Mouse (Mus musculus): ENCODE measurements around the gene Rpia. TPM values are rescaled to one million over a fixed set of nuclear protein-coding genes. Genes with fewer than 3 reads are reported as not detected.

Rpia gene
- polyA plus RNA-seq, 1 experiment from 2014 or later = 4.5 TPM

DNA sequence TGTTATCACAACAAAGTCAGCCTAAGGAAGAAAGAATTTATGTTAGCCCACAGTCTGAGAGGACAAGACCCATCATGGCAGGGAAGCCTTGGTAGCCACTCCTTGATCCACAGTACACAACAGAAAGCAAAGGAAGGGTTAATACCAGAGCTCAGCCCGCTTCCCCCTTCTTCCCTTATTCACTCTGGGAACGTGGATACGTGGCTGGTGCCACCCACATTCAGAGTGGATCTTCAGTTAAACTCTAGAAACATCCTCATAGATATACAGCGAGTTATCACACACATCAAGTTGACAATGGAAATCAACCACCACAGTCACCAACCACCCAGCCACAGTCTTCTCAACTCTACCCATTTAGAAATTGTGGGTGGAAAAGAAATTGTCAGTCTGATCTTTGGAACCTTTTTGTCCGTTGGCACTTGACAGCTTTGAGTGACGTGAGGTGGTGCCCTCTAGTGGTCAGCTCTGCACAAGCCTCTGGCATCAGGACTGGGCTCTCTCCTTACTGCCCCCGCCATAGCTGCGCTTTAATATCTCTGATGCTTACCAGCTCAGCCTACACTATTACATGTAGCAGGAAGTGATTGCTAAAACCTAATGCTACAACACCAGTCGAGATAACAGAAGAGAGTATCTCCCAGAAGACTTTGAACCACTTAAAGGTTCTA is 5.7 kb upstream of the Rpia start:
- DNase-seq (peak; percentile 71), ATAC-seq (ENCODE audit: low read depth) (peak; percentile 75)
- no peaks in the 10 kb centered on the region for H3K27me3 ChIP-seq
- H3K9me3 ChIP-seq (replicated peaks) = no peaks in the 10 kb centered on the region
- peak overlapping the region; percentile 23 for H3K4me2 ChIP-seq
- no peak overlapping the region for H3K9ac ChIP-seq
- H3K36me3 ChIP-seq = no peaks in the 10 kb centered on the region
- H3K4me3 ChIP-seq (replicated peaks) = no peak overlapping the region
- no peak overlapping the region for H3K27ac ChIP-seq
- peaks cover 50% of the 10 kb centered on the region for H3K4me1 ChIP-seq (replicated peaks)
- WGBS (ENCODE audit: insufficient replicate concordance) = 11% methylated on average over 9 of the region's 9 CpGs

DNA sequence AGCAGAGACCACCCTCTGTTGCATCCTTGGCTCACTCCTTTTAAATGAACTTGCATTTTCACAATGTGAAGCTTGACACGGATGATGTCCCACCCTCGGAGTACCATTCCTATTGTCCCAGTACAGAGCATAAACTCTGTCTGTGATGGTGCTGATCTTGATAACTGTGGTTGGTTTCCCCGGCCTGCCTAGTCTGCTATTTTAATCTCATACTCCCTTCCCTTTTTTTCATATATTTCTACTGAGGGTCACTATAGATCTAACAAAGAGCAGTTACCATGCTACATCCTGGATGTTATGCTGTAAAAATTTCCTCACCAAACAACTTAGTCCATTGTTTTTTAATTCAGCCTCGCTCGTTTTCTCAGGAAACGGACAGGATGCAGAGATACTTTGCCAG is 4.9 kb upstream of the Rpia start:
- H3K9me3 ChIP-seq (replicated peaks) = no peaks in the 10 kb centered on the region

DNA sequence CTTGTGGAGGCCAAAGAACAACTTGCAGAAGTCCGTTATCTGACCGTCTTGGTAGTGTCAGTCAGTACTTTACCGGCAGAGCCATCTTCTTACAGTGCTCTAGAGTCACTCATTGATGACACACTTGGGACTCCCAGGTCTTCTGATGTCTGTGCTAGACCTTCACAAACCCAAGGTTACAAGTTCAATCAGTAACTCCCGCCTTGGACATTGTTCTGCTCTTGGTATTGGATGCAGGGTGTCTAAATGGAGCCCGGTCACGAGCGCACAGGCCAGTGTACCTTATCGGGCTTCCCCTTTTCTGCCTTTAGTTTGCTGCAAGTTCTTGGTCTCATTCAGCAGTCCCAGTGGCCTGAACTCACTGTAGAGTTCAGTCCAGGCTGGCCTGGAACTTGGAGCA is 612 bp upstream of the Rpia start:
- Histone ChIP-seq H3K27me3 (no peaks in the 10 kb centered on the region), H3K27ac (peak overlapping the region; percentile 94), H3K4me3 (replicated peaks) (peak overlapping the region; percentile 88), H3K36me3 (peaks cover 17% of the 10 kb centered on the region), H3K4me1 (replicated peaks) (peaks cover 77% of the 10 kb centered on the region), H3K4me2 (peak overlapping the region; percentile 96), H3K9ac (peak overlapping the region; percentile 91), H3K9me3 (replicated peaks) (no peaks in the 10 kb centered on the region)
- ATAC-seq (ENCODE audit: low read depth) (no peak), DNase-seq (peak; percentile 50)
- WGBS (ENCODE audit: insufficient replicate concordance) = 5% methylated on average over 8 of the region's 8 CpGs

More for the DNA sequence above, 4.9 kb upstream of the Rpia start:
- DNase-seq = no peak
- Histone ChIP-seq H3K36me3 (no peaks in the 10 kb centered on the region), H3K27me3 (no peaks in the 10 kb centered on the region), H3K4me3 (replicated peaks) (no peak overlapping the region), H3K4me2 (no peak overlapping the region), H3K9ac (no peak overlapping the region), H3K27ac (peak overlapping the region; percentile 24; the same call in 1 of the 2 replicates), H3K4me1 (replicated peaks) (peaks cover 51% of the 10 kb centered on the region)
- ATAC-seq (ENCODE audit: low read depth) = no peak
- WGBS (ENCODE audit: insufficient replicate concordance) = 49% methylated on average over 6 of the region's 6 CpGs

DNA sequence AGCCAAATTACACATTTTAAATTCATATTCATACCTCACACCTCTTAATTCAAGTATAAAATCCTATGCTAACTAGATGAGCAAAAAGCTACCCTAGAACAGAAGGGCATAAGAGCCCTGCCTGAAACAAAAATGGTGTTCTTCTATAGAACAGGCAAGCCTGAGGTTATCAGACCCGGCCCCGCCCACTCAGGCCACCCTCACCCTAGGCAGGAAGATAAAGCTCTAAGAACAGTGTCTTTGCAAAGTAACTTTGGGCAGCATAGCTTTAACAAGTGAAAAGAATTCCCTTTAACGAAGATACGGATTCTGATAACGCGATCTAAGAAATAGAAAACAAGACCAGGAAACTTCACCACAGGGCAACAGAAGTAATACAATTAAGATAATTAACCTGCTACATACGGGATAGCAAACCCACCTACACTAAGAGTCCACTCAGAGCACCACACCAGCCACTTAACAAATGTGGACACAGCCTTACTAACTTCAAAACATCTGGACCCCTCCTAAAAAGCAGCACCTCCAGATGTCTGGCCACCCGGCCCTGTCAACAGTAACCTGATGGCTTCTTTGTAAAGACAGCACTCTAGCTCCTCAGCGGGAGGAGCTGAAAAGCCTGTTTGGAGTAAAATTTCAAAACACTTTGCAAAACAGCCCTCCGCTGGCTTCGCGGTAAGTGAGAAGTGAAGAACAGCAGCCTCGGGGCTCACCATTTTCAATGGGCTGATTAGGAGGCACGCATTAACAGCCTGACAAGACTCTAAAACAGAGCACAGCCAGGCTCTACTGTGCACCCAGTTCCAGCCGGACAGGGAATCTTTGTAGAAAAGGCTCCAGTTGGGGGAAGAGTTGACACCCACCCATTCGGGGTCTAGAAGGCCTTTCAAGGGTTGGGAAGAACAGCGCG is 925 bp downstream of the Rpia start:
- H3K9ac ChIP-seq = peak overlapping the region; percentile 91
- peaks cover 17% of the 10 kb centered on the region for H3K36me3 ChIP-seq
- 1% methylated on average over 18 of the region's 18 CpGs for WGBS (ENCODE audit: insufficient replicate concordance)
- no peaks in the 10 kb centered on the region for H3K9me3 ChIP-seq (replicated peaks)
- peaks cover 77% of the 10 kb centered on the region for H3K4me1 ChIP-seq (replicated peaks)
- DNase-seq (peak; percentile 80), ATAC-seq (ENCODE audit: low read depth) (peak; percentile 39)
- H3K4me3 ChIP-seq (replicated peaks) = peak overlapping the region; percentile 88
- no peaks in the 10 kb centered on the region for H3K27me3 ChIP-seq
- H3K27ac ChIP-seq = peak overlapping the region; percentile 94
- H3K4me2 ChIP-seq = peak overlapping the region; percentile 96

DNA sequence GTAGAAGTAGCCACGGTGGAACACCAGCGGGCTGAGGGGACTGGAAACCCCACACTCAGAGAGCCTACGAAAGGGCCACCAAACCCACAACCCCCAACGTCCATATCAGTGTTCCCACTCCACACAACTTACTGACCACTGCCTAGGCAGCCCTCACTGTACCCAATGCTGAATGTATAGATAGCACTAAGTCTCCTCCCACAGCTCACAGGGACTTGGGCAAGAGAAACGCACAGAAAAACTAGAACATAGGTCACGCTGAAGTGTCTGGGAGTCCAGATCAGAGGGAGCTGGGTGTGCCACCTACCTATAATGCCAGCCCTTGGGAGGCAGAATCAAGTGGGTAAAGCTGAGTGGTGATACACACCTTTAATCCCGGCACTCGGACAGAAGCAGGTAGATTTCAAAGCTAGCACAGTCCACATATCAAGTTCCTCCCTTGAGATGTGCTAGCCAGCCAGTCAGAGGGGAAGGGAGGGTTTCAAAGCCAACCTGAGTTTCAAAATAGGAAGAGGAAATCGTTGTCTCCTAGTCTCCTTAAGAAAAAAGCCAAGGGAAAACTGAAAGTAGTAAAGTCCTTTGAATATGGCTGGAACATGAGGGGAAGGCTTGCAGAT is 1.9 kb downstream of the Rpia start:
- ATAC-seq (ENCODE audit: low read depth) = peak; percentile 55
- H3K4me3 ChIP-seq (replicated peaks) = peak overlapping the region; percentile 88
- H3K27me3 ChIP-seq = no peaks in the 10 kb centered on the region
- peak; percentile 73 for DNase-seq
- peak overlapping the region; percentile 96 for H3K4me2 ChIP-seq
- peak overlapping the region; percentile 91 for H3K9ac ChIP-seq
- 13% methylated on average over 8 of the region's 9 CpGs for WGBS (ENCODE audit: insufficient replicate concordance)
- no peaks in the 10 kb centered on the region for H3K9me3 ChIP-seq (replicated peaks)
- H3K36me3 ChIP-seq = peaks cover 26% of the 10 kb centered on the region
- peaks cover 75% of the 10 kb centered on the region for H3K4me1 ChIP-seq (replicated peaks)
- peak overlapping the region; percentile 94 for H3K27ac ChIP-seq

DNA sequence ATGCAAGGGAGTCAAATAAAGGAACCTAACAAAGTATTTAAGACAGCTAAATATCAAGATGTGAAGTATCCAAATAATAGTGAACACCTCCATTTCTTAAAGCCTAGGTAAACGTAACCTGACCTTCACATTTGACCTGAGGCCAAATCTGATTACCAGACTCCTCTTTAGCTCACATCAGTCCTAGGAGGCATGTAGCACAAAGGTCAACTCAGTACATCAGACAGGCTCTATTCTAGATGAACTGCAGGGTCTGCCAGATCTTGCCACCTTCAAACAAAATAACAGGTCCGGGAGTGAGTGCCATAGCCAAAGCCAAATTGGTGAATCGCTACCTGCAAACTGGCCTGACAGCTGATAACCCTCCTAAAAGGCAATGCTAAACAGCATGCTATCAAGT is 2.9 kb downstream of the Rpia start:
- H3K4me3 ChIP-seq (replicated peaks) = peak overlapping the region; percentile 88
- H3K27me3 ChIP-seq = no peaks in the 10 kb centered on the region
- H3K4me1 ChIP-seq (replicated peaks) = peaks cover 67% of the 10 kb centered on the region
- ATAC-seq (ENCODE audit: low read depth) (no peak), DNase-seq (no peak)
- 76% methylated on average over 3 of the region's 3 CpGs for WGBS (ENCODE audit: insufficient replicate concordance)
- peaks cover 36% of the 10 kb centered on the region for H3K36me3 ChIP-seq
- H3K4me2 ChIP-seq = peak overlapping the region; percentile 96
- peak overlapping the region; percentile 91; the same call in 1 of the 2 replicates for H3K9ac ChIP-seq
- H3K9me3 ChIP-seq (replicated peaks) = no peaks in the 10 kb centered on the region
- peak overlapping the region; percentile 94 for H3K27ac ChIP-seq

DNA sequence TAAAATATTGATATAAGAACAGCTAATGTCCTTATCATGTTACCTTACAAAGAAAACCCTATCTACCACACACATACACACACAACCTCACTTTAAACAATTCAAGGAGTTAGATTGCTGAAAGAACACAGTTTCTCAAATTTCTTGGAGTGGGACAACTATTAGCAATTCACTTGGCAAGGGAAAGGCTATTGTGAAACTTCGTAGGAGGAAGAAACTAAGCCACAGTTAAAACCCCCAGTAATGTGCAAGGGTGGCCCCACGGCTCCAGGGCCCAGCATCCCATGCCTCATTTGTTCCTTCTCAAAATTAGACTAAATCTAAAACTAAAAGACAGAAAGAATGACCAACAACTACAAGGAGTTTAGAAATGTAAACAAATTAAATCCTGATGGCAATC is 4.5 kb downstream of the Rpia start:
- H3K4me1 ChIP-seq (replicated peaks) = peaks cover 51% of the 10 kb centered on the region
- no peak for DNase-seq
- H3K27ac ChIP-seq = peak overlapping the region; percentile 41; the same call in 1 of the 2 replicates
- WGBS (ENCODE audit: insufficient replicate concordance) = 45% methylated on average over 2 of the region's 2 CpGs
- H3K9me3 ChIP-seq (replicated peaks) = no peaks in the 10 kb centered on the region
- peak overlapping the region; percentile 96 for H3K4me2 ChIP-seq
- ATAC-seq (ENCODE audit: low read depth) = no peak
- no peak overlapping the region for H3K4me3 ChIP-seq (replicated peaks)
- H3K9ac ChIP-seq = peak overlapping the region; percentile 54
- H3K36me3 ChIP-seq = peaks cover 49% of the 10 kb centered on the region
- no peaks in the 10 kb centered on the region for H3K27me3 ChIP-seq

DNA sequence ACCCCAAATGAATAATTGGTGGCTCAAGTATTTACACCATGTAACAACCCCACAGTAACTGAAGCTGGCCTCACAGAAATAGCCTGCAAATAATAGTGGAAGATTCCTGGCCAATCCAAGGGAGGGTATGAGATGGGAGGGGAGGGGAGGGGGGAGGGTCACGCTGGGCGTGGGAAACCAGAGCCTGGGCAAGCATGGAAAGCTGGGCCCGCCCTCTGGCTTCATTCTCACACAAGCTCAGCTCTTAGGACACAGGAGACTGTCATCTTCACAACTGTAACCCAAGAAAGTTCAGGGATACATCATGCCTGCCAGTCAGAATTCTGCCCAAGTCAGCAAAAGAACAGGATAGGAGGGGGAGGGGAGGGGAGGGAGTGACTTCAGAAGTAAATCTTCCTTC is 6.2 kb downstream of the Rpia start:
- no peak for ATAC-seq (ENCODE audit: low read depth)
- no peak overlapping the region for H3K4me3 ChIP-seq (replicated peaks)
- DNase-seq = no peak
- H3K9ac ChIP-seq = no peak overlapping the region
- no peaks in the 10 kb centered on the region for H3K9me3 ChIP-seq (replicated peaks)
- no peaks in the 10 kb centered on the region for H3K27me3 ChIP-seq
- peaks cover 64% of the 10 kb centered on the region for H3K36me3 ChIP-seq
- no peak overlapping the region for H3K4me2 ChIP-seq
- no peak overlapping the region for H3K27ac ChIP-seq
- H3K4me1 ChIP-seq (replicated peaks) = peaks cover 51% of the 10 kb centered on the region
- WGBS (ENCODE audit: insufficient replicate concordance) = 72% methylated on average over 3 of the region's 3 CpGs

DNA sequence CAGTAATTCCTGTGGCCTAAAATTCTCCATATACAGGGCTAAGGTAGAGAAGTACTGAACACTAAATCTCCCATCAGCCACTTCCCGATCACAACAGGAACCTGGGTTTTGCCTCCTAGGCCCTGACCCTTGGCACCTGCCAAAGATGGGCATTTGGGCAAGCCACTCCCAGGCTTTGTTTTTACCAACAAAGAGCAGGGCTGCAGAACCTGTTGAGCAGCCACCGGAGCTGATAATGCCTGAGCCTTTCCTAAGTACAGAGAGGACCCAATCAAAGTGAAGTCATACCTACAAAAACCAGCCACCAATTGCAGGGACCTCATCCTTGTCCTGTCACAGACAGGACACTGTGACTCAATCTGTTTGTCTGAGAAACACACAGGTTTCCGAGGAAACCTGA is 7.2 kb downstream of the Rpia start:
- no peak for DNase-seq
- Histone ChIP-seq H3K27me3 (no peaks in the 10 kb centered on the region), H3K4me3 (replicated peaks) (no peak overlapping the region), H3K9ac (no peak overlapping the region), H3K4me2 (no peak overlapping the region), H3K27ac (no peak overlapping the region), H3K36me3 (peaks cover 66% of the 10 kb centered on the region), H3K9me3 (replicated peaks) (no peaks in the 10 kb centered on the region), H3K4me1 (replicated peaks) (peaks cover 42% of the 10 kb centered on the region)
- 80% methylated on average over 3 of the region's 3 CpGs for WGBS (ENCODE audit: insufficient replicate concordance)
- no peak for ATAC-seq (ENCODE audit: low read depth)

DNA sequence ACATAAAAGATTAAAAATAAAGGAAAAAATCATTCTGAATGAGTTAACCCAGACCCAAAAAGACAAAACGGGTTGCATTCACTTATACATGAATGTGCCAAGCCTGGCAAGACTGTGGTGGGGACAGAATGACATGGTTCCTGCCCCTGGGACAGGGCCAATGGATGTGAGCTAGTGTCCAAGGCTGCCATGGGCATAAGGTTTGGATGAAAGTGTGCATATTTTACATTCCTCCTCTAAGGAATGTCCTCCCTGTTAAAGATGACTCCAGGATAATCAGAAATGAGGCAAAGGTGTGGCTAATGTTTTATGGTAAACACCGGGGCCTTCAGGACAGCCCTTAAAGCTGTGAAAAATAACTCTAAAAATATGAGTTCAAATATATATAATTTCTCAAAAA is 10.7 kb downstream of the Rpia start:
- no peak overlapping the region for H3K4me3 ChIP-seq (replicated peaks)
- 86% methylated on average over 2 of the region's 2 CpGs for WGBS (ENCODE audit: insufficient replicate concordance)
- no peak overlapping the region for H3K27ac ChIP-seq
- DNase-seq (no peak), ATAC-seq (ENCODE audit: low read depth) (no peak)
- H3K9me3 ChIP-seq (replicated peaks) = no peaks in the 10 kb centered on the region
- no peaks in the 10 kb centered on the region for H3K27me3 ChIP-seq
- no peak overlapping the region for H3K4me2 ChIP-seq
- H3K36me3 ChIP-seq = peaks cover 70% of the 10 kb centered on the region
- no peak overlapping the region for H3K9ac ChIP-seq
- peaks cover 26% of the 10 kb centered on the region for H3K4me1 ChIP-seq (replicated peaks)

DNA sequence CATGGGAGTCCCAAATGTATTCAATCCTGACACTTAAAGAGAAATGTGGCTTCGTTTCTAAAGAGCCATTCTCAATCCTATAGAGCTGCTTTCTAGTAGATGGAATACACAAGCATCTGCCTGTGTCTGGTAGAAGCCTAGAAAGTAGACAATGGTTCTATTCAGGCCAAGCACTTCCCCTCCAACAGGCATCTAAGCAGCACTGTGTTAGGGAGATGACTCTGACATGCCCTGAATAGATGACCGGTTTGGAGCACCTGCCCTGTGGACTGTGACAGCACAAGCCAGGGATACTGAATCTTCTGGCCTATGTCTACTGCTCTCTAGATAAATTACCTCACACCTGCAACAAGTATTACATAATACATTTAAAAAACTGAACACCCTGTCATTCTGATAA is 17.7 kb downstream of the Rpia start:
- Histone ChIP-seq H3K27me3 (no peaks in the 10 kb centered on the region), H3K9me3 (replicated peaks) (no peaks in the 10 kb centered on the region), H3K4me1 (replicated peaks) (peaks cover 21% of the 10 kb centered on the region), H3K27ac (no peak overlapping the region), H3K36me3 (peaks cover 80% of the 10 kb centered on the region), H3K4me2 (no peak overlapping the region), H3K9ac (no peak overlapping the region), H3K4me3 (replicated peaks) (no peak overlapping the region)
- DNase-seq = no peak
- WGBS (ENCODE audit: insufficient replicate concordance) = 80% methylated on average over 2 of the region's 2 CpGs
- no peak for ATAC-seq (ENCODE audit: low read depth)
